Mouse (Mus musculus) hindbrain, embryonic 13.5 days (tissue): ENCODE results near the gene Zdhhc23. TPM values are rescaled to one million over a fixed set of nuclear protein-coding genes. Genes with fewer than 3 reads are reported as not detected.

Experiments used
- ATAC-seq: fragments of 200-750 bp; cut with Nextera tagmentation; 2 replicates; pipeline ENCODE4 v1.8.0; 2017; ENCODE audit warnings: moderate TSS enrichment; ENCODE audit not compliant: low FRiP score
- H3K27ac ChIP-seq: fragments of 300-500 bp; sonication (generic); 2 replicates; pipeline ENCODE4 v1.5.1; 2015; ENCODE audit warnings: inconsistent platforms, mild to moderate bottlenecking, moderate library complexity
- H3K27me3 ChIP-seq: fragments of 300-500 bp; sonication (generic); 2 replicates; pipeline ENCODE4 v1.6.1; 2015; ENCODE audit warnings: mild to moderate bottlenecking, inconsistent platforms
- H3K36me3 ChIP-seq: fragments of 300-500 bp; sonication (generic); 2 replicates; pipeline ENCODE4 v1.6.1; 2015; ENCODE audit warnings: mild to moderate bottlenecking, inconsistent platforms
- H3K4me1 ChIP-seq: fragments of 300-500 bp; sonication (generic); replicated peaks from 2 replicates; pipeline ENCODE4 v1.6.1; 2015; ENCODE audit warnings: inconsistent platforms
- H3K4me2 ChIP-seq: fragments of 300-500 bp; sonication (generic); 2 replicates; pipeline ENCODE4 v1.6.1; 2015; ENCODE audit warnings: inconsistent platforms, mild to moderate bottlenecking, moderate library complexity
- H3K4me3 ChIP-seq: fragments of 300-500 bp; sonication (generic); 2 replicates; pipeline ENCODE4 v1.5.1; 2015; ENCODE audit warnings: mild to moderate bottlenecking, inconsistent platforms
- H3K9ac ChIP-seq: fragments of 300-500 bp; sonication (generic); 2 replicates; pipeline ENCODE4 v1.6.1; 2015; ENCODE audit warnings: mild to moderate bottlenecking, inconsistent platforms
- H3K9me3 ChIP-seq: fragments of 300-500 bp; sonication (generic); 2 replicates; pipeline ENCODE4 v1.6.1; 2016; ENCODE audit warnings: inconsistent platforms
- WGBS: fragments of 180-500 bp; shearing (Covaris S2); methylation state at CpG from one replicate; pipeline ENCODE4 v1.1.7; 2015; 5-methylcytosine and 5-hydroxymethylcytosine counted together
- microRNA-seq: library from miRNA; unstranded; fragments of <30 nt; microRNA quantifications from one replicate; pipeline ENCODE4, GENCODE M21; 2016
- polyA plus RNA-seq: library from polyadenylated mRNA; unstranded; fragments of >200 nt; fragmentation: Nextera tagmentation; extraction: Ambion mirVana; gene quantifications from 2 replicates; pipeline ENCODE4 v1.2.1, GENCODE M21; 2015

The Zdhhc23 gene
- polyA plus RNA-seq, 1 experiment from 2014 or later, result 1.7 TPM

- Histone ChIP-seq H3K27me3 (no peaks in the 10 kb centered on the region), H3K9me3 (no peaks in the 10 kb centered on the region), H3K4me3 (no peak overlapping the region), H3K36me3 (no peaks in the 10 kb centered on the region), H3K27ac (no peak overlapping the region), H3K9ac (no peak overlapping the region), H3K4me2 (no peak overlapping the region), H3K4me1 (0 out of 2 replicates have a peak, but pooled peaks cover 4% of the 10 kb centered on the region)
- ATAC-seq, result no peak
These were observed 49.0 kb downstream of the Zdhhc23 start for GRCm38 (mm10) chr16:43930577-43930976.

- Histone ChIP-seq H3K27me3 (no peaks in the 10 kb centered on the region), H3K4me3 (no peak within 1 kb of the TSS), H3K36me3 (no peaks in the 10 kb centered on the region), H3K4me2 (no peak within 1 kb of the TSS), H3K9ac (no peak within 1 kb of the TSS), H3K27ac (no peak within 1 kb of the TSS), H3K4me1 (0 out of 2 replicates have a peak, but pooled peaks cover 2% of the 10 kb centered on the region), H3K9me3 (no peaks in the 10 kb centered on the region)
- no peak for ATAC-seq
- WGBS, result 76% methylated on average over 6 of the region's 6 CpGs
These were observed 53.2 kb downstream of the Zdhhc23 start, which contains the start of gene Qtrt2 for GRCm38 (mm10) chr16:43926341-43926859. Gene Qtrt2 (minus strand): TSS chr16:43926809.

GRCm38 (mm10) chr16:43925846-43926245 lies 53.7 kb downstream of the Zdhhc23 start:
- Histone ChIP-seq H3K4me2 (no peak overlapping the region), H3K9ac (no peak overlapping the region), H3K9me3 (no peaks in the 10 kb centered on the region), H3K4me3 (no peak overlapping the region), H3K27me3 (no peaks in the 10 kb centered on the region), H3K27ac (no peak overlapping the region), H3K4me1 (no peaks in the 10 kb centered on the region), H3K36me3 (no peaks in the 10 kb centered on the region)
- no peak for ATAC-seq
- 96% methylated on average over 1 of the region's 1 CpGs for WGBS

GRCm38 (mm10) chr16:43925001-43925558 lies 54.5 kb downstream of the Zdhhc23 start:
- Histone ChIP-seq H3K9me3 (no peaks in the 10 kb centered on the region), H3K27ac (no peak overlapping the region), H3K9ac (no peak overlapping the region), H3K4me2 (no peak overlapping the region), H3K27me3 (no peaks in the 10 kb centered on the region), H3K4me1 (no peaks in the 10 kb centered on the region), H3K4me3 (no peak overlapping the region), H3K36me3 (no peaks in the 10 kb centered on the region)
- 60% methylated on average over 6 of the region's 6 CpGs for WGBS
- no peak for ATAC-seq

GRCm38 (mm10) chr16:43922630-43923029 lies 57.0 kb downstream of the Zdhhc23 start:
- ATAC-seq, result no peak
- Histone ChIP-seq H3K4me2 (no peak overlapping the region), H3K9ac (no peak overlapping the region), H3K4me3 (no peak overlapping the region), H3K9me3 (no peaks in the 10 kb centered on the region), H3K27me3 (no peaks in the 10 kb centered on the region), H3K36me3 (no peaks in the 10 kb centered on the region), H3K27ac (no peak overlapping the region), H3K4me1 (no peaks in the 10 kb centered on the region)
- WGBS, result 72% methylated on average over 3 of the region's 3 CpGs

- Histone ChIP-seq H3K9ac (no peak overlapping the region), H3K27ac (no peak overlapping the region), H3K9me3 (no peaks in the 10 kb centered on the region), H3K4me3 (no peak overlapping the region), H3K27me3 (no peaks in the 10 kb centered on the region), H3K4me2 (no peak overlapping the region), H3K4me1 (no peaks in the 10 kb centered on the region), H3K36me3 (no peaks in the 10 kb centered on the region)
- 73% methylated on average over 2 of the region's 2 CpGs for WGBS
- no peak for ATAC-seq
These were observed 57.6 kb downstream of the Zdhhc23 start for GRCm38 (mm10) chr16:43922024-43922423.

GRCm38 (mm10) chr16:43918867-43919266 lies 60.7 kb downstream of the Zdhhc23 start:
- Histone ChIP-seq H3K4me1 (no peaks in the 10 kb centered on the region), H3K4me2 (no peak overlapping the region), H3K36me3 (peaks cover 4% of the 10 kb centered on the region; the same call in 1 of the 2 replicates), H3K4me3 (no peak overlapping the region), H3K27me3 (no peaks in the 10 kb centered on the region), H3K27ac (no peak overlapping the region), H3K9me3 (no peaks in the 10 kb centered on the region), H3K9ac (no peak overlapping the region)
- 91% methylated on average over 3 of the region's 3 CpGs for WGBS
- no peak for ATAC-seq

Small RNA genes within 50 kb of the gene (microRNA-seq; reads per million reads assigned to microRNA genes)
- gene Mir3470b, result not detected

Other genes starting within 250 kb of the Zdhhc23 start
- gene Drd3, start 225.8 kb downstream of the Zdhhc23 start, polyA plus RNA-seq, result not detected in 2 replicates
- 10.1 and 12.0 TPM in 2 replicates for gene Ccdc191, start 90.0 kb downstream of the Zdhhc23 start, polyA plus RNA-seq
- 20.5 and 22.2 TPM in 2 replicates for gene Qtrt2, start 53.0 kb downstream of the Zdhhc23 start, polyA plus RNA-seq
- 2.9 and 3.9 TPM in 2 replicates for gene Gramd1c, start 83.6 kb upstream of the Zdhhc23 start, polyA plus RNA-seq
- gene Atp6v1a, start 159.9 kb upstream of the Zdhhc23 start, polyA plus RNA-seq, result 93.6 and 97.9 TPM in 2 replicates
- 60.6 and 65.8 TPM in 2 replicates for gene Naa50, start 160.0 kb upstream of the Zdhhc23 start, polyA plus RNA-seq
- gene Usf3, start 193.5 kb upstream of the Zdhhc23 start, polyA plus RNA-seq, result 2.6 and 2.9 TPM in 2 replicates